Mouse (Mus musculus) spleen, adult 18-20 months (tissue): ENCODE measurements around the gene Gas2l2.

Experiments used
- DNase-seq, 2 experiments: peaks; one replicate each; pipeline ENCODE4 v3.0.0; 2022; ENCODE audit warnings: mixed read lengths in 2 of 2

Gene Gas2l2

GRCm38 (mm10) chr11:83442596-83443267 lies 13.5 kb upstream of the Gas2l2 start:
- peak in 1 of 2 experiments; percentile 65 for DNase-seq

GRCm38 (mm10) chr11:83441235-83441634 lies 12.0 kb upstream of the Gas2l2 start:
- DNase-seq = no peak

GRCm38 (mm10) chr11:83440081-83441064 lies 11.1 kb upstream of the Gas2l2 start:
- DNase-seq = peak; percentile 75 to 87

- DNase-seq = no peak
These were observed 10.3 kb upstream of the Gas2l2 start for GRCm38 (mm10) chr11:83439426-83440060.

- no peak for DNase-seq
These were observed 8.1 kb upstream of the Gas2l2 start, which contains the start of gene 1700020L24Rik for GRCm38 (mm10) chr11:83437377-83437776. 1700020L24Rik (plus strand) TSS chr11:83437677.

- DNase-seq = no peak
These were observed 3.3 kb upstream of the Gas2l2 start for GRCm38 (mm10) chr11:83432533-83432932.

GRCm38 (mm10) chr11:83426964-83427363 lies 2.3 kb downstream of the Gas2l2 start:
- no peak for DNase-seq

- peak in 1 of 2 experiments; percentile 66 for DNase-seq
These were observed 4.6 kb downstream of the Gas2l2 start for GRCm38 (mm10) chr11:83424681-83425080.

GRCm38 (mm10) chr11:83421305-83421704 lies 8.0 kb downstream of the Gas2l2 start:
- peak in 1 of 2 experiments; percentile 59 for DNase-seq

GRCm38 (mm10) chr11:83420338-83420737 lies 8.9 kb downstream of the Gas2l2 start:
- no peak for DNase-seq

- DNase-seq = no peak
These were observed 10.7 kb downstream of the Gas2l2 start for GRCm38 (mm10) chr11:83418566-83418965.

- no peak for DNase-seq
These were observed 11.5 kb downstream of the Gas2l2 start for GRCm38 (mm10) chr11:83417708-83418107.

- DNase-seq = peak in 1 of 2 experiments; percentile 27
These were observed 12.2 kb downstream of the Gas2l2 start for GRCm38 (mm10) chr11:83417080-83417479.

GRCm38 (mm10) chr11:83410510-83410909 lies 18.7 kb downstream of the Gas2l2 start:
- no peak for DNase-seq

- DNase-seq = no peak
These were observed 19.4 kb downstream of the Gas2l2 start for GRCm38 (mm10) chr11:83409792-83410291.

- no peak for DNase-seq
These were observed 20.0 kb downstream of the Gas2l2 start, which contains the start of gene Rasl10b for GRCm38 (mm10) chr11:83409087-83409754. Rasl10b (plus strand) TSS chr11:83409137.

- no peak for DNase-seq
These were observed 21.0 kb downstream of the Gas2l2 start for GRCm38 (mm10) chr11:83408242-83408641.

- no peak for DNase-seq
These were observed 22.9 kb downstream of the Gas2l2 start for GRCm38 (mm10) chr11:83406391-83406790.

GRCm38 (mm10) chr11:83403787-83404186 lies 25.5 kb downstream of the Gas2l2 start:
- no peak for DNase-seq

GRCm38 (mm10) chr11:83398724-83399123 lies 30.5 kb downstream of the Gas2l2 start:
- no peak for DNase-seq

- DNase-seq = no peak
These were observed 31.6 kb downstream of the Gas2l2 start for GRCm38 (mm10) chr11:83397626-83398025.

- DNase-seq = no peak
These were observed 34.3 kb downstream of the Gas2l2 start for GRCm38 (mm10) chr11:83394802-83395439.
